Mouse (Mus musculus): ENCODE results near the gene Mfsd11.
"Not testable (repeated sequence)": the region's sequence is repeated elsewhere in the genome, so short reads cannot be mapped to it uniquely, and the experiment has no call there.

Gene Mfsd11

DNA sequence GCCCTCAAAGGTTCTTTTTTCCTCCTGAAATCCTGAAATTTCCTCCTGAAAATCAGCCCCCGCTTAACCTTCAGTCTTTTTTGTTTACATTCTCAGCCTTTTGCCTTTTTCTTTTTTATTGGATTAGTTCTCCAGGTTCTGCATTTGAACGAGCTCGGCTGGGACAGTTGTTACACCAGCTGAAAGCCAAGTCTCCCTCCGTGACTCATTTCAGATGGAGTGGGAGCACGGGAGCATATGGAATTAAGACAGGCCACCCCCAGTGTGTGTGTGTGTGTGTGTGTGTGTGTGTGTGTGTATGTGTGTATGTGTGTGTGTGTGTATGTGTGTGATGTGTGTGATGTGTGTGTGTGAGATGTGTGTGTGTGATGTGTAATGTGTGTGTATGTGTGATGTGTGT, 29.2 kb downstream of the Mfsd11 start:
- DNase-seq (ENCODE audit: low spot score in 2 of 2), result no peak

DNA sequence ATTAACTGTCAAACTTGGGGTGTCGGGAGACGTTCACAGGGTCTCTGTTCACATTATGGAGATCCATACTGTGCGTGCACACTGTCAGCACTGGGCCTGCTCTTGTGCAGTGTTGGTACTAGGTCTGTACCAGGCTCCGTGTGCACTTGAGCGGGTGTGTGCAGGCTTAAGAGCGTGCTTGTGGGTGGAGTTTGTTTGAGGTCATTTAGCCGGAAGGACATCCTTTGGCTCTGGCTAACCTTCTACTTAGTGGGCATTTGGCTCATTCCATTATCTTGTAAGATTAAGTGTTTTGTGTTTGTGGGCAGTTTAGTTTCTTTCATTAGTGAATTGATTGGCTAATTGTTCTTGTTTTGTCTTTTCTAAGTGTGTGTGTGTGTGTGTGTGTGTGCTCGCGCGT, 30.2 kb downstream of the Mfsd11 start:
- DNase-seq (ENCODE audit: low spot score in 2 of 2), result no peak

DNA sequence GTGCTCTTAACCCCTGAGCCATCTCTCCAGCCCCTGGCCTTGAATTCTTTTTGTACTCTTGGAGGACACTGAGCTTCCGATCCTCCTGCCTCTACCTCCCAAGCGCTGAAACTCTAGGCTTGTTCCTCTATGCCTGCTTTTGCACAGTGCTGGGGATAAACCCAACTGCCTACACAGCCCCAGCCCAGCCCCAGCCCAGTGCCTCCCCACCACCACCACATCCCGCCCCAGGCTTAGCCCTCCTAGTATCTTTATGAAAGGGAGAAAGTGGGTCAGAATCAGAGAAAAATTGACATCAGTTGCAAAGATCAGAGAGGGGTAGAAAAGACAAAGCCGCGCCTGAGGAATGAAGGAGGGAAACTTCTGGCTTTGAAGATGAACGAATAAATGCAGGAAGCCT, 31.8 kb downstream of the Mfsd11 start:
- DNase-seq (ENCODE audit: low spot score in 2 of 2), result no peak

DNA sequence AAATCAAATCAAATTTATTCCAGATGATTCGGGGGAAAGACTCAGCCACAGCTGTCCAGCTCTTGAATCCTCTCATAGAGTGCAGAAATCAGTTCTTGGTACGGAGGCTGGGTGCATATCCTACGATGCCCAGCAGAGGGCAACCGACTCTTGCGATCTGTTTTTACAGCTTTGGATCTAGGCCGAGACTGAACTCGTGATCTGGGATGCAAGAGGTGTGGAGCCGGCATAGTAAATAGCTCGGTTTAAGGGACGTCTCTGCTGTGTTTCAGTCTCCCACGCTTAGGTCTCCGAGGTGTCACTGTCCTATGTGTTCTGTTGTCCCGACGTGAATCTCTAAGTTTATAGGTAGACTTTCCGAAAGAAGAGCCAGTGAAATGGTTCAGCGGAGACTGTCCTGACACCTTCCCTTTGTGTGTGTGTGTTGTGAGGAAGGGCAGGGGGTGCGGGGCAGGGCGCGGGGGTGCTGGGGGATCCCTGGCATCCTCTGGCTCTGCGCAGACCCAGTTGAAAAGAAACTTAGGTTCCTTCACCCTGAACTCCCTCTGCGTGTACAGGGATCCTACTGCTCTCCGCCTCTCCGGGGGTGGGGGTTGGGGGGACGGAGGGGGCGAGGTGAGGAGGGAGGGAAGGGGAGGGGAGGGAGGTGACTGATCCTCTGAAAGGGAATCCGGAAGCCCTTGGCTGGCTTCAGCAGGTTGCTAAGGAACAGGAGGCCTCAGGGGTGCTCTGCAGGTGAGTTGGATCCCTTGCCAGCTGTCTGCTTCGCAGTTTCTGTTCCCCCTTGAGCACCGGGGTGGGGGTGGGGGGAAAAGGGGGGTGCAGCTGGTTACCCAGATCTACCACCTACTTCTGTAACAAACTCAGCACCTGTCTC, 33.3 kb downstream of the Mfsd11 start:
- DNase-seq (ENCODE audit: low spot score in 2 of 2), result peak; percentile 78 to 92

DNA sequence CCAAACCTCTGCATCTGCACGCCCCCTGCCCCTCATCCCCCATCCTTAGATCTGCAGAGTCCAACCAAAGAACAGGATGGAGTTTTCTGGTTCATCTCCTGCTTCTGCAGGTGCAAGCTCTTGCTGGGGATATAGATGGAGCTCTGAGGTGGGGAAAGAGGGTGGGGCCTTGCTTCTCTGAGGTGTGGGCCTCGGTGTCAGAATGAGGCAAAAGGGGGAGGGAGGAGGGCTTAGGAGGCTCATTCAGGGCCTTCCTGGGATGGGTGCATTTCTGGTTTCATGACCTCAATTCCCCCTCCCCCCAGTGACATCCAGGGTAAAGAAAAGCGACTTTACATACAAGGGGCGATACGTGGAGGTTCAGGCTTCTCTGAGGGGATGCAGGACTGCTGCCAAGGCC, 34.9 kb downstream of the Mfsd11 start:
- no peak for DNase-seq (ENCODE audit: low spot score in 2 of 2)

DNA sequence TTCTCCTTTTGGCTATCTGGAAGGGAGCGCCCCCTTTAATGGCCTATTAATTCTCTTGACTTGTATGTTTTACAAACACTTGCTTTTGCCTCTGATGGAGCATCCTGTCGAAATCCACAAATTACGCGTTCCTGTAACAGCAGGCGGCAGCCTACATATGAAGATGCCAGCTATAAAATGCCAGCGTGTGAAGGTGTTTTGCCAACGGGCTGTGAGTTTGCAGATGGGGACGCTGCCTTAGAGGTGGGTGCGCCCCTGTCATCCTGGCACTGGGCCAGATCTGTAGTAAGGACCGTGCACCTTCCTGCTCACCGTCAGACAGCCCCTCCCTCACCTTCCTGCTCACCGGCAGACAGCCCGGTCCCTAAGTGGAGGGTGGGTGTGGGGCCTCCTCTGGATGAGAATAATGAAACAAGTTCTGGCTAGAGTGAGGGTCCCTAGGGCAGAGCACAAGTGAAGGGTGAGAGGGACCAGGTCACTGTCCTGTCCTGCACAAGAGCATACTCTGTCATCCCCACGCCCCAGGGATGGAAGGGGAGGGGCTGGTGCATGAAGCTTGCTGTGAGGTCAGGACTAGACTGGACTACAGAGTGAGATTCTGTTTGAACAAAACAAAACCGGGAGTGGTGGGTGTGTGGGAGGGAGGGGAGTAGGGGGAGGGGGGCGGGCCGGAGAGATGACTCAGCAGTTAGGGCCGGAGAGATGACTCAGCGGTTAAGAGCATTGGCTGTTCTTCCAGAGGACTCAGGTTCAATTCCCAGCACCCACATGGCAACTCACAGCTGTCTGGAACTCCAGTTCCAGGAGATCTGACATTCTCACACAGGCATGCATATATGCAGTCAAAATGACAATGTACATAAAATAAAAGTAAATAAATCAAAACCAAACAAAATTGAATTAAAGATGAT, 41.5 kb downstream of the Mfsd11 start:
- DNase-seq (ENCODE audit: low spot score in 2 of 2), result no peak

DNA sequence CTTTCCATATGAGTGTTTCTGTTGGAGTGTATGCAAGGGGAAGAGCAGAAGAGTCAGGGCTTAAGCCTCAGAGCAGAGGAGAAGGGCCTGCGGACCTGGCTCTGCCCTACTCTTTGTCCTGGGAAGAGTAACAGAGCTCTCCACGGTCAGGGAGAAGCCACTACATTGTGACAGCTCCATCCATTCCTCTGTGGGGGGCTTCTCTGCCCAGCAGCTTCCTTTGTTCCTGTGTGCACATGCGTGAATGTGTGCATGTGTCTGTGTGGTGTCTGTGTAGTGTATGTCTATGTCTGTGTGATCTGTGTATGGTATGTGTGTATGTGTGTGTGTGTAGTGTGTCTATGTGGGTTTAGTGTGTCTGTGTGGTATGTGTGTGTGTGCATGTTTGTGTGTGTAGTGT, 43.2 kb downstream of the Mfsd11 start:
- no peak for DNase-seq (ENCODE audit: low spot score in 2 of 2)

DNA sequence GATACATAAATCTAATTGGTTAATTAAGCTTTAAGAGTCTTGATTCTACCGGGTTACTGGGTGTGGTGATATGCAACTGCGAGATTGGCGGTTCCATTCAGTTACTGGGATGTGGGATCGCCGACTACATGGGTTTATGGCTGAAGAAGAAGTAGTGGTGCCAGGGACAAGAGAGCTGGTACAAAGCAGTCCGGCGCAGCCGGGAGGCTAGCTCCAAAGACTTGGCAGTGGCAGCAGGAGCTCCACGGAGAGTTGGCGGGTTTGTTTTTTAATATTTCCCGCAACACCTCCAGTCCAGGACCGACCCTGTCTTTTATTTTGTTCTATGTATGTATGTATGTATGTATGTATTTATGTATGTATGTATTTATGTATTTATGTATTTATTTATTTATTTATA, 47.0 kb downstream of the Mfsd11 start:
- no peak for DNase-seq (ENCODE audit: low spot score in 2 of 2)

DNA sequence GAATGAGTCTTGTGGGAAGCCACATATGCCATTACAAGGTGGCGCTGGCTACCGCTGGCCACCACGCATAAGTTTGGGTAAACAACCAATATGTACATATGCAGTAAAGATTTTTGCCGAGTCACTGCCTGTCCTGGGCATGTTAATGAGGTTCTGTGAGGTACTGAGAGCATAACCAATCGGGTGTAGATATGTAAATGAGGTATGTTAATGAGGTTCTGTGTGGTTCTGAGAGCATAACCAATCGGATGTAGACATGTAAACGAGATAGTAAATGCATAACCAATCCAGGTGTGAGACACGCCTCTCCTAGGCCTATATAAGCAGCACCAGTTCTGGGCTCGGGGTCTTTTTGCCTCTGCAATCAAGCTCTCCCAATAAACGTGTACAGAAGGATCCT, 50.3 kb downstream of the Mfsd11 start:
- DNase-seq (ENCODE audit: low spot score in 2 of 2), result not testable (repeated sequence)

DNA sequence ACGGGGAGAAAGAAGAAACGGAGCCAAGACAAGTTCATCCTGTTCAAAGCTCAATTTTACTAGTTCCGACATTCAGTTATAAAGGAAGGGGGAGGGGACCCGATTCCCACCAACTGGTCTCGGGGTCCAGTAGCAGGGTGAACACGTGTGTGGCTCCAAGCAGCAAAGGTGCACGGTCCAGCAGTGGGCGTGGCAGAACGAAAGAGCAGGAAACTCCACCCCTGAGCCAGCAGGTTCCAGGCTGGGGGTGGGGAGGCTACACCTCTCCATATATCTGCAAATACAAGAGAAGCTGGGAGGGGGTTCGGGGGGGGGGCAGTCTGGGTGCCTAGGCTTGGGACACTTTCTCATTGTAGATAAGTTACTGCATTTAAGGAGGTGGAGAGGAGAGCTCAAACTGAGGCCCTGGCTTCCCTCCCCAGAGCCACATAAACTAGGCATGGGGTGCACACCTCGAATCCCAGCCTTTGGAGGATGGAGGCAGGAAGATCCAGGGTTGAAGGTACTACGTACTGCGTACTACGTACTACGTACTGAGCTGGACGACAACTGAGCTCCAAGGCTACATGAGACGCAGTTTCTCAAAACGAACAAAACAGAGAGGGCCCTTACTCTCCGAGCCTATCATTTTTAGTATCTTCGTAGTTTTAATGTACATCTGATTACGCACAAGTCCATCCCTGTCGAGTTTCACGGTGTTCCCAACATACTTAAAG, 53.7 kb downstream of the Mfsd11 start:
- no peak for DNase-seq (ENCODE audit: low spot score in 2 of 2)

DNA sequence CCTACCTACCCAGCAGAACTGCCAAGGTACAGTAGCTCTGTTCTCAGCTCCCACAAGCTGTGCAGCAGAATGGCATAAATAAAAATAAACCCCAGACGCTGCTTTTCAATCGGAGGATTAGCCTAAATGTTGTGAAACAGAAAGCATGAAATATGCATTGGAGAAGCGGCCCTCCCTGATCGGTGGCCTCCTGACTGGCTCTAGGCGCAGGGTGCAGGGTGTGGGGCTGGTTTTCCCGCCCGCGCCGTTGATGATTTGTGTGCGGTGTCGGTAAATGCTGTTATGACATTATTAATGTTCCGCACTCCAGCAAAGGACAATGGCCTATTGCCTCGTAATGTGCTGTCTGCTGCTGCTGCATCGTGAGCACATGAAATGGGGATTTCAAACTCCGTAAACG, 61.3 kb downstream of the Mfsd11 start:
- no peak for DNase-seq (ENCODE audit: low spot score in 2 of 2)

DNA sequence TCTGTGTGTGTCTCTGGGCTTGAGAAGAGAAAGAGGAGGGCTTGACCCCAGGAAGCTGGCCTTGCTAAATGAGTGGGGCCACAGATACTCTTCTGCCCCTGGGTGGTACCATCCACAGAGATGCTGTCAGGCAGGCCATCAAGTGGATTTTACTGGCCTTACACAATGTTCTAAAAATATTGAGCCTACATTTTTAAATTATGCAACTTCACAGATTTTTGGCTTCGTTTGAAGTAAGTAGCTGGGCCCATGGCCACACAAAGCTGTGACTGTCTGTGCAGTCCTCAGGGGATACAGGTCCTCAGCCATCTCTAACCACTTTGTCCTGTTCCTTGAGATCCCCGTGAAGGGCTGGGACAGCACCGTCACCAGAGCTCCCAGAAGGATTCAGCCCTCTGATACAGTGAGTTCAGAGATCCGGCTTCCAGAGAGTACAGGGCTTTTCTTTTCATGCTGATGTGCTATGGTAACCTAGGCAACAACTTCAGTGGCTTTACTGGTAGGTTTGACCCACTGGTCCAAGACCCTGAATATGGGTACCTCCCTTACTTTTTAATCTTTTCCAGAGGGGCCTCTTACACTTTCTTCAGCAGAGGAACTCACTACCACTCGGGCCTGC, 62.1 kb downstream of the Mfsd11 start:
- DNase-seq (ENCODE audit: low spot score in 2 of 2), result no peak

DNA sequence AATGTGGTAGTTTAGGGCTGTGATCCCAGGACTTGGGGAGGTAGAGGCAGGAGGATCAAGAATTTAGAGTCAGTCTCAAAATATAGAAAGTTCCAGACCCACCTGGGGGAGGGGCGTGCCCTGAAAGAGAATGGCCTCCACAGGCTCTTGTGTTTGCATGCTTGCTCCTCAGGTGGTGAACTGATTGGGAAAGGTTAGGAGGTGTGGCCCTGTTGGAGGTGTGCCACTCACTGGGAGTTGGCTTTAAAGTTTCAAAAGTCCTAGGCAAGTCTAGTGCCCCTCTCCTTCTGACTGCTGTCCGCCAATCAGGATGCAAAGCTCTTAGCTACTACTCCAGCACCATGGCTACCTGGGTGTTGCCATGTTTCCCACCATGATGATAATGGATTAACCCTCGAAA, 63.0 kb downstream of the Mfsd11 start:
- DNase-seq (ENCODE audit: low spot score in 2 of 2), result no peak

DNA sequence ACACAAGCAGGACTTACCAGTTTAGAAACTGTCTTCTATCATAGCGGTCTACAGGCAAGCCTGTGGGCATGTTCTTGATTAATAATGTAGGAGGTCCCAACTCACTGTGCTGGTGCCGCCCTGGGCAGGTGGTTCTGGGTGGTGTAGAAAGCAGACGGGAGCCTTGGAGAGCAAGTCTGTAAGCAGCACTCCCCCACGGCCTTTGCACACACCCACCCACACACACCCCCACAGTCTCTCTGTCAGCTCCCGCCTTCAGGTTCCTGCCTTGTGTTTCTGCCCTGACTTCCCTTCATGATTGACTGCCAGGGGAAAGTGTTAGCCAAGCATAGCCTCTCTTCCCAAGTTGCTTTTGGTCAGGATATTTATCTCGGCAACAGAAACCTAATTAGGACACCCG, 65.1 kb downstream of the Mfsd11 start:
- no peak for DNase-seq (ENCODE audit: low spot score in 2 of 2)

DNA sequence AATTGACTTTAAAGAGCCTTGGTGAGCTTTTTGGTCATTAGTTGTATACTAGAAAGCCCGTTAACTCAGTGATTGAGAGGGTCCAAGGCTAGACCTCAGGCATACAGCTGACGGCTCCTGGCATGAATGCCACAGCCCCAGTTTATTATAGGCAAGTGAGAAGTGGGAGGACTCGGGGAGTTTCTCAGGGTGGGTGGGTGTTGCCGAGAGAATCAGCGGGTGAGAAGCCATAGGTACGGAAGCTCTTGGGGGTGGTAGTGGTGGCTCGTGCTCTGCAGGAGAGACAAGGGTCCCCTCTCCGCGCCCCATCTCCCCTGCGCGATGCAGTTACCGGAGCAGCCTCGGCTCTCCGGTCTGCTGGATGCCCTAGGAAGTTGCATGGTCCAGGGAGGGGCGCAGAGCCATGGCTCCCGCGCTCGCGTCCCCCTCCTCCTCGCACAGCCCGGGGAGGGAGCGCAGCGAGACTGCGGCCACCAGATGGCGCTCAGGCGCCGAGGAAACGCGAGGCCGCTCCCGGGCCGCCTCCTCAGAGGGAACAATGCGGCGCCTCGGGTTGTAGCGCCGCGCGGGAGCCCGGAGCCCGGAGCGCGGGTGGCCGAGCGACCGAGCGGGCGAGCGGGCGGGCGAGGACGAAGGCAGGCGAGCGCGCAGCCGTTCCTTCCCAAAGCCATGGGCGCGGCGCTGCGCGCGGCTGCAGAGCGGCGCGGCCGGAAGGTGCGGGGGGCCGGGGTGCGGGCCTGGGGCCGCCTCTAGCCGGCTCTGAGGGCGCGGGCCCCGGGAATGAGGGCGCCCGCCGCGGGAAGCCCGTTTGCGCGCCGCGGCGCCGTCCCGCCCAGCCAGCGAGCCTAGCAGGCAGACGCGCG, 66.3 kb downstream of the Mfsd11 start, which contains the start of gene Mgat5b:
Mgat5b (plus strand) TSS at position 541 of the 863 bp plus-strand sequence.
- peak; percentile 95 to 97 for DNase-seq (ENCODE audit: low spot score in 2 of 2)

DNA sequence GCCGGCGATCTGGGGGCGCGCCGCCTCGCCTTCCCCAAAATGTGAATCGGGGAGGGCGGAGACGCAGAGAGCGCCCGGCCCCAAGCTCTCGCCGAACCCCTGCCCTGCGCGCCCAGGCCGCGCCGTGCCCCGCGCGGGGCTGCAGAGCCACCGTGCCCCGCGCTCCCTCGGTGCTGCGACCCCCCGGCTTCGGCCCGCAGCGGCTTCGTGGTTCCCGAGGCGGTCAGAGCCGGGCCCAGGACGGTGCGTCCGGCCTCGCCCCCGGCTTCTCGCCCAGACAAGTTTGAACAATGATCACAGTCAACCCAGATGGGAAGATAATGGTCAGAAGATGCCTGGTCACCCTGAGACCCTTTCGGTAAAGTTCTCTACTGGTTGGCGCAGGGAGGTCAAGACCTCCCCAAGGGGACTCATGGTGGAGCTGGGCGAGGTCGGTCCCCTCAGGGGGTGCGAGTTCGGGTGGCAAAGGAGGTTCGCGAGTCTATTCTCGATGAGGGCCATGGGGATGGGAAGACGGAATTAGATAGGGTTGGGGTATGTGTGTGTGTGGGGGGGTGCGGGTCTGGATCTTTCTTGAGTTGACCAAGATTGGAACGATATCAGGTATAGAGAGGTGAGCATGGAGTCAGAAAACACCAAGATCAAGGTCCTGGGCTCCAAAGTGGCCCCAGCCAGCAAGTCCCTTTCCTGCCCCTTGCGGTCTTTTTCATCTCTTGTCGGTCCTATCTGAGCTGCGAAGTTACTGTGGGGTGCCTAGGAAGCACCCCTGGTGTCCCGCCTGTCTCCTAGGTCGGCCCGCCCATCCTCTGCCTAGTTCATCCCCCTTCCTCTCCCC, 67.2 kb downstream of the Mfsd11 start:
- no peak for DNase-seq (ENCODE audit: low spot score in 2 of 2)

DNA sequence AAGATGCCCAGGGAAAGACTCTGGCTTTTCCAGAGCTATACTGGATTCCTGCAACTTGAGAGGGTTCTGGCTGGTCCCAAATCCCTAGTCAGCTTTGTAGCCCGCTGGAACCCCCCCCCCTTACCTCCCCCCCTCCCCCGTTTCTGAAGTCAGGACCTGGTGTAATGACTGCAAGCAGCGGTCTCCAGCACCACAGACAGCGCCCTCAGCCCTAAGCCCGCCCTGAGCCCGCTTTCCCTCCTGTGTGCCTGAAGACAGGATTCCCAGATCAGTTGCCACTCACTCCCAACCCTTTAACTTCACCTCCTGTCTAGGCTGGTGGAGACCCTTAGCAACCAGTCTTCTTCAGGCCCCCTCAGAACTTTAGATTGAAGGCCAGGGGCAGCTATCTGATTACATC, 68.5 kb downstream of the Mfsd11 start:
- no peak for DNase-seq (ENCODE audit: low spot score in 2 of 2)

DNA sequence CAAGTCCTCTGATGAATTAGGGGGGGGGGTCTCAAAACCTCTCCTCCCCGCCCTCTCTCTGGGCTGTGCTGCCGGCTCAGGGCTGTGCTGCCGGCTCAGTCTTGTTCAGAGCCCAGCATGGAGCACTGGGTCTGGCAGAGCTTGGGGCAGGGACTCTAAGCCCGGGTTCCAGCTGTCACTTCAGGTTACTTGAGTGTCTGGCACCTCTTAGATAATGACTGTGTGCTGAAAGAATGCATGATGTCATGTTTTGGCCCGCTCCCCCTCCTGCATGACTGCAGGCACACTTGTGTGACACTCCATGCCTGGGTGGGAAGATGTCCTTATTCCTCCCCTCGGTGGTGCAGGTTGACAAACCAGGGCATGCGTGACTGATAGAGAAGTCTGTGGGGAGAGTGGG, 69.8 kb downstream of the Mfsd11 start:
- DNase-seq (ENCODE audit: low spot score in 2 of 2), result peak in 1 of 2 experiments; percentile 54

Data from cerebellum, postnatal 4 days (tissue).